Mouse (Mus musculus): ENCODE measurements around the gene Tigd3.

GRCm38 (mm10) chr19:5879735-5880134 lies 14.2 kb downstream of the Tigd3 start:
- TF ChIP-seq MYOD1 (IDR thresholded peaks at IDR 0.05; ENCODE audit: control insufficient read depth in 1 of 3, insufficient read length in 2 of 3, low read depth in 2 of 3) (no peak), MAX (IDR thresholded peaks at IDR 0.05; ENCODE audit: low read depth) (no peak)
